Mouse (Mus musculus): Measurements from ENCODE around the gene Gucy2d.

Gene Gucy2d

DNA sequence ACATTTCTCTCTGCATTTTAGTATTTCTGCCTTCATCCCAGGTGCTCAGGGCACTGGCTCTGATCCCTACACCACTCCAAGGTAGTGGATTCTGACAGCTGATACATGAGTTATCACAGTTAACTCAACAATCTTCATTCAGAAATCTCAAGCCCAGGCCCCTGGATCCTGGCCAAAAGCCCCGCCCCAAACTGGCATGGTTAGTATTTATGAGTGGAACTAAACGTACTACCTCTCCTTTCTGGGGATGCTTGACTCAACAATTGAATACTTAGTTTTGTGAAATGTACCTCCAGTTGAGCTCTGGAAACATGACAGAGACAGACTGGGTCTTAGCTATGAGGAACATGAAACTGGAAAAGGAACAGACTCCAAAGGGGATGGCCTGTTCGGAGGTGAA, 6.7 kb downstream of the Gucy2d start:
- in situ Hi-C loops (cut with MboI, MseI): no loop called here

- in situ Hi-C loops (cut with MboI, MseI): no loop called here
Measured at GRCm38 (mm10) chr7:98447585-98448308, 7.5 kb downstream of the Gucy2d start.

- in situ Hi-C loops (cut with MboI, MseI): no loop called here
Measured at GRCm38 (mm10) chr7:98448309-98448630, 8.1 kb downstream of the Gucy2d start.

GRCm38 (mm10) chr7:98449696-98450095, 9.5 kb downstream of the Gucy2d start:
- in situ Hi-C loops (cut with MboI, MseI): loop anchor here (25.0 kb wide), 1 partner anchor 288 kb away; no protein-coding TSS in a partner anchor

DNA sequence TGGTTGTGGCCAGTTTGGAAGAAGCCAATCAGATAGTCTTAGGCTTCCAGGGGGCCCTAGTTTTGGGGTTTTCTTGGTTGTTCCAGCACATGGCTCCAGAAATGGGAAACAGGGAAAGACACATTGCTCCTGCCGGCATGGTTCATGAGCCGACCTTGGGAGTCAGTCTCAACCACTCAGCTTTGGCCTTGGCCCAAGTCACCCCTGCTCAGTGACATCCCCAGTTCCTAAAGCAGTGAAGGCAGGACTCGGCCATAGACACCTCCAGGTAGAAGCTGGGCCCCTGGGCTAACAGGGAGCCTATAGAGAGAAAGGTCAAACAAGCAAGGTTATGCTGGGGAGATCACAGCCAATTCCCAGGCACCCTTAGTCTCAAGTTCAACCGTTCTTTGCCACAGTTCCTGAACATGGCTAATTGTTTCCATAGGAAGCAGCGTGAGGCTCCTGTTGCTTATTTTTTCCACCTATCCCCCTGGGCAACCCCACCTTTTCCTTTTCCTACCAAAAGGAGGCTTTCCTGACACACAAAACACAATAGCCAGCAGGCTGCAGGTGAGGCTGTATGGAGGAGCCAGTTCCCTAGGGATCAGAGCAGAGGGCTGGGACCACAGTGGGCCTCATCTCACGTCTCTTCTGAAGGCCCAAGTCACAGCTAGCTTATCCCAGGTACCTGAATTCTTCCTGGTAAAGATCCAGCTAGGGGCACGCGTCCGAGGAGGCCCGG, 14.3 kb downstream of the Gucy2d start:
- in situ Hi-C loops (cut with MboI, MseI): loop anchor here (25.0 kb wide), 1 partner anchor 283 kb away; no protein-coding TSS in a partner anchor

- in situ Hi-C loops (cut with MboI, MseI): loop anchor here (25.0 kb wide), 1 partner anchor 277 kb away; no protein-coding TSS in a partner anchor
Measured at GRCm38 (mm10) chr7:98460319-98460718, 20.1 kb downstream of the Gucy2d start.

- in situ Hi-C loops (cut with MboI, MseI): loop anchor here (25.0 kb wide), 1 partner anchor 268 kb away; no protein-coding TSS in a partner anchor
Measured at GRCm38 (mm10) chr7:98469089-98469488, 28.9 kb downstream of the Gucy2d start.

- in situ Hi-C loops (cut with MboI, MseI): loop anchor here (25.0 kb wide), 1 partner anchor 265 kb away; no protein-coding TSS in a partner anchor
Measured at GRCm38 (mm10) chr7:98472529-98472928, 32.3 kb downstream of the Gucy2d start.

GRCm38 (mm10) chr7:98474558-98474957, 34.3 kb downstream of the Gucy2d start:
- in situ Hi-C loops (cut with MboI, MseI): loop anchor here (25.0 kb wide), 1 partner anchor 263 kb away; no protein-coding TSS in a partner anchor

GRCm38 (mm10) chr7:98477153-98477552, 36.9 kb downstream of the Gucy2d start:
- in situ Hi-C loops (cut with MboI, MseI): no loop called here

- in situ Hi-C loops (cut with MboI, MseI): loop anchor here (5.0 kb wide), 1 partner anchor 102 kb away; no protein-coding TSS in a partner anchor
Measured at GRCm38 (mm10) chr7:98480481-98480880, 40.3 kb downstream of the Gucy2d start.

GRCm38 (mm10) chr7:98481066-98481734, 41.0 kb downstream of the Gucy2d start:
- in situ Hi-C loops (cut with MboI, MseI): loop anchor here (5.0 kb wide), 1 partner anchor 101 kb away; no protein-coding TSS in a partner anchor

DNA sequence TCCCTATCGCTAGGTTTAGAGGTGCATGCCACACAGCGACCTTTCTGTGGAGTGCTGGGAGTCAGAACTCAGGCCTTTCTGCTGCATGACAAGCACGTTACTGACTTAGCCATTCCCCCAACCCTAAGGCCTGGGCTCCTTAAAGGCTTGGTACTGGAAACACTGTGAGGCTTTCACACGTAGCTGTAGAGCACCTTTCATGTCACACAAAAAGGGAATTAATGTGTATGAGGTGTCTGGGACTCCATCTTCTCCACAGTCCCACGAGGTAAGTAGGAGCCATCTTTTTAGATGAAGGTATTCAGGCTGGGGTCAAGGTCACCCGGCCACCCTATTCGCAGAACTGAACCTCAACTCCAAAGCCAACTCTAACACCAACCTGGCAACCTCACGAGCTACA, 41.6 kb downstream of the Gucy2d start:
- in situ Hi-C loops (cut with MboI, MseI): loop anchor here (5.0 kb wide), 1 partner anchor 100 kb away; no protein-coding TSS in a partner anchor

GRCm38 (mm10) chr7:98482551-98483267, 42.5 kb downstream of the Gucy2d start:
- in situ Hi-C loops (cut with MboI, MseI): loop anchor here (5.0 kb wide), 1 partner anchor 100 kb away; no protein-coding TSS in a partner anchor

DNA sequence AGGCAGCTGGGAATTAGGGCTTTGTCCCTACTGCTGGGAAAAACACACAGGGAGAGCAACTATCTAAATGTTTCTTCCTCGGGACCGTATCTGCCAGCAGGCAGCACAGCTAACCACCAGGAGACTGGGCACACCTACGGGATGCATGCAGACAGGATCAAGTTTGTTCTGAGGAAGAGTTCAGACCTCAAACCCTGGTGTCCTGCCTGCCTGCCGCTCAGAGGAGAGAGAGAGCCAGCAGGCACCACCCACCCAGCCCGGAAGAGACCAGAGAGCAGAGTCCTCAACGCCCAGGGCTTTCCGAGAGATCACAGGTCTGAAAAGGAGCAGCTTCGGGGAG, 43.0 kb downstream of the Gucy2d start:
- in situ Hi-C loops (cut with MboI, MseI): loop anchor here (5.0 kb wide), 1 partner anchor 99 kb away; no protein-coding TSS in a partner anchor

DNA sequence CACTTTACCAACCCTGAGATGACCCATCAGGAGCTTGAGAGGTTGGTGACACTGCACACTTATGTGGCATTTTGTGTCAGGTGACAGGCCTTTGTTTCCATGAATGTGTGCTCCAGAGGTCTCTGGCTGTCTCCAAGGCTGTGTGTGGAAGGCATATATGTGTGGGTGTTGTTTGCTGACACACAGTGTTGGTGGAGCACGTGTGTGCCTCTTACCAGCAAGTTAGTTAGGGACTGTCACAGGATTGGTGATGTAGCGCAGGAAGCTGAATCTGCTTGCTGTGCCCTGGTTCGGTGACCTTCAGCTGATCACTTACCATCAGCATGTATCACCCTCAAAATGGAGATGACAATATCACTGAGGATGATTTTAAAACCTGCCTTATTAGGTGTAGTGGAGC, 44.7 kb downstream of the Gucy2d start:
- in situ Hi-C loops (cut with MboI, MseI): loop anchor here (5.0 kb wide), 1 partner anchor 97 kb away; no protein-coding TSS in a partner anchor

- in situ Hi-C loops (cut with MboI, MseI): no loop called here
Measured at GRCm38 (mm10) chr7:98485508-98485907, 45.3 kb downstream of the Gucy2d start.

DNA sequence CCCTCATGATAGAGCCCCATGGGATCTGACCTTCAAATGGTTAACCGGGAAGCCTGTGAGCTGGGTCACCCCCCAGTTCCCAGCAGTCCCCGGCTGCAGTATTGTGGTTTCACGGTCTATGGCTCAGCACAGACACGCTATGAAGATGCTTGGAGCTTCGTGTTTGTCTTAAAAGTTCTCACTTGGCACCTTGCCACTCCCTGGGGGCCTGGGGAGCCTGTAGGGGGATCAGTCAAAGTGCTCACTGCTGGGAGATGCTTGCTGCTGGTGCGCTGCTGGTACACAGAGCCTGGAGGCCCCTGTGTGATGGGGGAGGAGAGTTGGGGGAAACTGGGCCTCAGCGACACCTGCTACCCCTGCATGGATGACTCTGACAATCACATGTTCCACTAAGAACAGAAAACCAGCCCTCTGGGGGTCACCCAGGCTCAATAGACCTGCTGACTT, 46.3 kb downstream of the Gucy2d start:
- in situ Hi-C loops (cut with MboI, MseI): no loop called here

DNA sequence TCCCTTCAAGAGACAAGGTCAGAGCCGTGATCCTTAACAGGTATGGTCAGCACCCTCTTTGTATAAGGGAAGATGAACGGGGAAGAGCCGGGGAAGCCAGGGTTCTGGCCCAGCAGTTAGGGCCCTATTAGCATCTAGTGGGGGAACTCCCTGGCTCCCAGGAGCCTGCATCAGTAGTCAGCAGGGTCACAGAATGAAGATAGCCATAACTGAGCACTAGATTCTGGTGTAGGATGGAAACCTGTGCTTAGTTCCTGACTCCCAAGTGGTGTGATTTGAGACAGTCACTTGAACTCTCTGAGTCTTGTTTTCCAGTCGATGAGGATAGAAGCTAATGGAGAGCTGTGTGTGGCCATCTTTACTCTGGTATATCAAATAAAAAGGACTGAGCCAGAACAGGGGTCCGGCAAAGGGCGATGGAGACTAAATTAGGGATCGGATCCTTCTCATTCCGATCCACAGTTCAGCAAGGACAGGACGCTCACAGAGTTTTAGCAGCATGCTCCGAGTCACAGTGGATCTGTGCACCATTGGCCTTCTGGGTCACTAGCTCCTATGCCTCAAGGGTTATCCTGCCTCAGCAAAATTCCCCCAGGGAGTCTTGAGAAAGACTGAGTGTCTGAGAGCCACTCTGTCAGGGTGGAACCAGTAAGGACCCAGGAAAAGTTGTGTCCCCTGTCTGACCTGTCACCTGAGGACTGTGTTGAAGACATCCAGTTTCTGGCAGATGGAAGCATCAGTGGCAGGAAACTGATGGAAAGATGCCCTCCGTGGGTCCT, 47.2 kb downstream of the Gucy2d start:
- in situ Hi-C loops (cut with MboI, MseI): no loop called here

GRCm38 (mm10) chr7:98488398-98489130, 48.3 kb downstream of the Gucy2d start:
- in situ Hi-C loops (cut with MboI, MseI): no loop called here

Measured in T-helper 1 cell (primary cell).